Mouse (Mus musculus) right cerebral cortex, postnatal 25 days (tissue): ENCODE measurements around the gene Trim71.
A peak's percentile ranks its signal among the peaks of the same experiment; 100 is the strongest.

Experiments used
- DNase-seq: peaks from one replicate; pipeline ENCODE4 v3.0.0; 2022

Gene Trim71

DNA sequence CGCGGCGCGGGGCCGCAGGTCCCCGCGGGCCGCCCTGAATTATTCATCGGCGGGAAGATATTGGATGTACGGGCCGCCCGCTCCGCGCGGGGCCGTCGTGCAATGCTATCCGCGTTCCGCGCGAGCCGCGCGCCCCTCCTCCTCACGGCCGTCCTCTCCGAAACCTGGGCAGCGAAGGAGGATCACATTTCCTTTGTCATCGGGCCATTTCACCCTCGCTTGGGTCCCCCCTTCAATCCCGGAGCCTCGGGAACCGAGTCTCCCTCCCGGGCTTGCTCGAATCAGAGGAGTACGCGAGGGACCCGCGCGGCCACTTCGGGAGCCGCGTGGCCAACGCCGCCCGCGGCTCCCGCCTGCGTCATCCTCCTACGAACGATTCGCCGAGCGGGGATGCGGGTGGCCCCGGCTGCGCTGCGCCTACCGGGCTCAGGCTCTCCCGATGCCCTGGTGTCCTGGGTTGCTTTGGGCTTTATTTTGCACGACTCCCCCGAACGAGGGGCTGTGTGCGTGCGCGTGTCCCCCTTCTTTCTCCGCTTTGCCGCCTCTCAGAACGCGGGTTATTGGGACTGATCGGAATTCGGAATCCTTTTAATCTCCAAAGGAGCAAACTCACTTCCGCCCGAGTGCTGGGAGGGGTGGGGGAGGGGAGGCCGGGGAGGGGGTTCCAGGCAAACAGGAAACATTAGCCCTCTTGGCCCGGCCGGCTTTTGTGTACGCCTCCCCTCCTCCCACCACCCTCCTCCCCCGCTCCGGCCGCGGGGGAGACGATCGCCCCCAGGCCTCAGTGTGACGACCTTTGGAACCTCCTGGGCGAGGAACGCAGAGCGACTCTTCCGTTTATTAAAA is at the start of gene Trim71:
TSS of gene Trim71 (minus strand) at position 609 of the 846 bp plus-strand sequence.
- DNase-seq, result peak; percentile 35

DNA sequence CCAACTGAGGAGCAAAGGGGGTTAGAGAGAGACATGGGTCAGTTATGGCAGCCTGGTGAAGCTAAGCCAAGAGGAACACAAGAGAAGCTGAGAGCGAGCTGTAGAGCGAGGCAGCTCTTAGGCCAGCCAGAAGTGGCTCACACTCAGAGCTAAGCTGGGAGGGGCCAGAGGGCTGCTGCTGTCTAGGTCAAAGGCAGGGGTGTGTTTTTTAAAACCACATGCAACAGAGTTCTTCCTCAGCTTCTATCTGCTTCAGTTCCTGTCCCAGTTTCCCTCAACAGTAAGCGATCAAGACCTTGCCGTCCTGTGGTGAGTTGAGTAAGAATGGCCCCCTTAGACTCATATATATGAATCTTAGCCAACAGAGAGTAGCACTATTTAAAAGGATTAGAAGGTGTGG is 48.9 kb upstream of the Trim71 start:
- DNase-seq, result no peak

DNA sequence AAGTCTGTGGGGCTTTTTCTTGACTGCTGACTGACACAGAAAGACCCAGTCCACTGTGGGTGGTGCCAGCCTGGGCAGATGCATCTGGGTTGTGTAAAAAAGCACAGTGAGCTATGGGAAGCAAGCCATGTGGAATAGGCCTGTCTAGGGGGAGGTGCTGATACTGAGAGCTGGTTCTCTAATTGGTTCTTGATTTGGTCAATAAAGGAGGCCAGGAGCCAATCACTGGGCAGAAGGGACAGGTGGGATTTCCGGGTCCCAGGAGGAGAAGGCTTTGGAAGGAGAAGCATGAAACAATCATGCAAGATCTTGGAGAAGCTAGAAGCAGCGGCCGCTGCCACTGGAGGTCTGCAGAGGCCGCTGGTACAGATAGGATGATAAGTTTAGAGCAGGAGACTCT is 48.4 kb upstream of the Trim71 start:
- no peak for DNase-seq

DNA sequence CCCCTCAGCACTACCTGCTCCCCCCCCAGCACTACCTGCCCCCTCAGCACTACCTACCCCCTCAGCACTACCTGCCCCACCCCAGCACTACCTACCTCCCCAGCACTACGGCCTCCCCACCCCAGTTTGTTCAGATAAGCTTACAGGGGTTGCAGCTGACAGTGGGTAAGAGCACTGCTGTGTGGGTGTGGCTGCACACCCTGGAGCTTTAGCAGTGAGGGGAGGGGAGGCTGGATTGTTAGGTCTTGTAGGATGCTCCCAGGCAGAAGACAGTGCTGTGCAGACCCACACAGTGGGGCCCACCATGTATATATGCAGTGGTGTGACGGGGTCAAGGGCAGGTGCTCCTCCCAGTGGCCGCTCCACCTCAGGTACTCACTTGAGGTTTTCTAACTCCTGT is 46.1 kb upstream of the Trim71 start:
- DNase-seq, result no peak

DNA sequence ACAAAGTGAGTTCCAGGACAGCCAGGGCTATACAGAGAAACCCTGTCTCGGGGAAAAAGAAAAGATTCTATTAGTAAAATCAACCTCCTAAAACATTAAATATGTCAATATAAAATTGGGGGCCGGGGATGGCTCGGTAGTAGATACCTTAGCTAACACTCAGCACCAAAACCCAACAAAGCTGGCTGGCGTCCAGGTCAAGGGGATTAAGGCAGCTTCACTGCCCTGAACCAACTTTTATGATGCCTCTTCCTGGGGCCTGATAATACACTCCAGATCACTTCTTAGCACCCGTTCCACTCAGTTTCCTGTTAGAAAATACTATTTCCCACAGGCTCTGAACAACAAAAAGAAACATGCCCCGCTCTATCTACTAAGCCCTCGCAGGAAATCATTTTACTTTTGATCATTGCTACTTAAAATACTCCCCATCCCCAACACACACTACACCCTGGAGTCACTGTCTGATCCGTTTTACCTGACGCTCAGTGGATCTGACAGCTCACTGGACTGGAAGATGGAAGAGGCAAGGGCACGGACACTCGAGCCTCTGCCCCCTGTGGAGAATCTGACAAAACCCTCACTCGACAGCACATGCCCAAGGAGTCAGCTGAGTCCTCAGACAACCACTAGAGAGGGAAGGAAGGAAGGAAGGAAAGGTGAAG is 39.8 kb upstream of the Trim71 start:
- no peak for DNase-seq

DNA sequence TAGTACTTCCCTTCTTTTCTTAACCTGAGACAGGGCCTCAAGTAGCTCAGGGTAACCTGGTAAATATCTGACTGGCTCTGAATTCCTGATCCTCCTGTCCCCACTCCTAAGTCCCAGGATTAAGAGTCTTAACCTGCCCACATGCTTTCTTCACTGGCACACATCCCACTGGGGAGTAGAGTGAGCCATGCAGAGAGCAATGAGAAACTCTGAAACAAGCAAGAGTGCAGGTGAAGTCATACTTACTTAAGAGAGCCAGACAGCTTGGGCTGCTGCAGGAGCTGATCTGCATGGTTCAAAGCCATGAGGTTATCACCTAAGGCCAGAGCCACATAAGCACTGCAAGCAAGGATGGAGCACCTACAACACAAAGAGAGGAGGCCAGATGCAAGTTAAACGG is 36.9 kb upstream of the Trim71 start:
- no peak for DNase-seq

DNA sequence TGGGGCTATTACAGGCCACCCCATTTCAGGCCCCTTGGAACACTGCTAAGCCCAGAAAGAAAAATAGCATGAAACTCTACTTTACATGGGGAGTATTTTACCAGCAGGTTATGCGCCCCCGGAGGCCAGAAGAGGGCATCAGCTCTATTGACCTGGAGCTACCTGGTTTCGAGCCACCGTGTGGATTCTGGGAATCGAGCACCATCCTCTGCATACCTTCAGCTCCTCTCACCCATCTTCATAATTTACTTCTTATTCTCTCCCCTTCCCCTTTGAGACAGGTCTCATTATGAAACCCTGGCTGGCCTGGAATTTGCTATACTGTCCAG is 20.8 kb upstream of the Trim71 start:
- DNase-seq, result no peak

DNA sequence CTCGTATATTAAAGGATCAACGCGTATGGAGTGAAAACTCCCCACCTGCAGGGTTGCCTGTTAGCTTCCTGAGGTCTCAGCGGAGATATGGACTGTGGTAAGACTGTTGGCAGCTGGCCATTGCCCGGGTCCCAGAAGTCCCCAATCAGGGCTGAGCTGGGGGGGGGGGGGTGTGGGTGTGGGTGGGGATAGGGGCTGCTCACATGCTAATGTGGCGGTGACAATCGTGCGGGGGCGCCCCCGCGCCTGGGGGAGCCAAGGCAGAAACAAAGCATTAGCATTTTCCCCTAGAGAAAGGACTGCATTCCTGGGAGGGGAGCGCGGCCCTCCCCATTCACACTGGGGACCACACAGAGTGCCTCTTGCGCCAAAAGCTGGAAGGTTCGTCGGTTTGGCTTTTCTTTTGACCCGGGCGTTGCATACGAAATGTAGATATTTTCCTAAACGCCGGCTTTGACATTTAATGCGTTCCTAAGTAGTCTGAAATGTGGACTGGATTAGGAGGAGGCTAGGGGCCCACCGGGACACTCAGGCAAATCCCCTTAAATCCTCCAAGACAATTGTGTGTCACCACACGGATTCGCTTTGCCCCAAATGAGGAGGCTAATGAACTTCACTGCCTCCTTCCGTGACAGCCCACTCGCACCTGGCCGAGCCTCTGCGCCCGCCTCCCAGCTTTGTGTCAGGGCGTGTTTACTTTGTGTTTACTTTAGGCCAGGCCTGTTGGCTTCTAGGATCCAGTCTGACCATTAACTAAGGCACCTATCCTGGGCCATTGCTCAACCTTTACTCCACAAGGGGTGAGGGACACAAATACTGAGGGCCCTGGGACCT is 20.2 kb upstream of the Trim71 start:
- DNase-seq, result no peak

DNA sequence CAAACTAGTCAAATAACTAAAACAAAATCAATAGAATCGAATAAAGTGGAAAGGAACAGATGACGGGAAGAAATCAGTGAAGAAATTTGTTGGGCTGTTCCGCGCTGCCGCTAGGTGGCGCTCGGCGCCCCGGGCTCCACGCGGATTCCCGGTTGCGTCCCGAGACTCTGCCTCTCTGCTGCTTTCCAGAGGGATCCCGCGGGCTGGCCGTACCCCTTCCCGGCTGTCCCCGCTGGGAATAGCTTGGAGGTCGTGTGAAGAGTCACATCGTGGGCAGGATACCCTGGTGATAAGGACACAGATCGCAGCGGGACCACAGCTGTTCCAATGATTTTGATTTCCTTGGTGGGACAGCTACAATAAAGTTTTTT is 19.6 kb upstream of the Trim71 start:
- peak; percentile 61 for DNase-seq

DNA sequence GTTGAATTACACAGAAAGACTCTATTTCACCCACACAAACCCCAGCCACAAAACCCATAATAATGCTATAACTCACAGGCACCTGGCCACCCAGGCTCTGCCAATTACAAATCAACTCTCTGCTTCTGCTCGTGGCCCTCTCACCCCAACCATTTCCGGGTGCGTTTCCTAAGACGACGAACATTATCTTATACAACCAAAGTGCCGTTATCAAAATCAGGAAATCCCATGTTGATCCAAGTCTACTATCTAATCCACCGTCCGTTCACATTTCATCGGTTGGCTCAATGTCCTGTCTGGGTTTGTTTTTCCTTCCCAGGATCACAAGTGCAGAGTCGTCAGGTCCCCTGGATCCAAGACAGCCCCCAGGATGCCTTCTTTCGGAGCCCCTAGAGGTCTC is 14.5 kb upstream of the Trim71 start:
- DNase-seq, result no peak

DNA sequence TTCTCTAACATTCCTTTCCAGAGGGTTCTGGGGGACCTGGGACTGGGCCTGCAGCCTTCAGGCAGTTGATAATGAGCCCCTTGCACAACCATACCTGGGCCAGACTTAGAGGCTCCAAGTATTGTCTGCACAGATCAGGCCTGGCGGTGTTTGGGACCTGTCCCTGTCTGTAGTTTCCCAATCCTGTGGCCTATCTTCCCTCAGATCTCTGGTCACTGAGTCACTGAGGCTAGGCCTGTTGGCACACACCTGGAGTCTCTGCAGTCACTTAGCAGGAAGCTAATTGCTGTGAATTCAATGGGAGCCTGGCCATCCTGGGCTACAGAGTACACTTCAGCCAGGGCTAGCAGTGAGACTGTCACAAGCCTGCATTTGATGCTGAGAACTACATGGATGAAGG is 11.8 kb upstream of the Trim71 start:
- no peak for DNase-seq

DNA sequence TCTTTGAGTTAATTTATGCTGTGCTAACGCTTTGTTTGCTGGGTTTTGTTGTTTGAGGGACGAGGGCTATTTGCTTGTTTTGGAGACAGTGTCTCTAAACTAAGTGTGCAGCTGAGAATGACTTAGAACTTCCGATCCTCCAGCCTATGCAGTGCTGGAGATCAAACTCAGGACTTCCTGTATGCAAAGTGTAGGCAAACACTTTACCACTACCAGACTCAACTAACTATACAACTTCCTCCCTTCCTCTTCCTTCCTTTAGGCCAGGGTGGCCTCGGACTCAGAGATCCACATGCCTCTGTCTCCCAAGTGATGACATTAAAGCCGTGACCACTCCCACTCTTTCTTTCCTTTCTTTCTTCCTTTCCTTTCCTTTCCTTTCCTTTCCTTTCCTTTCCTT is 9.4 kb upstream of the Trim71 start:
- DNase-seq, result no peak

DNA sequence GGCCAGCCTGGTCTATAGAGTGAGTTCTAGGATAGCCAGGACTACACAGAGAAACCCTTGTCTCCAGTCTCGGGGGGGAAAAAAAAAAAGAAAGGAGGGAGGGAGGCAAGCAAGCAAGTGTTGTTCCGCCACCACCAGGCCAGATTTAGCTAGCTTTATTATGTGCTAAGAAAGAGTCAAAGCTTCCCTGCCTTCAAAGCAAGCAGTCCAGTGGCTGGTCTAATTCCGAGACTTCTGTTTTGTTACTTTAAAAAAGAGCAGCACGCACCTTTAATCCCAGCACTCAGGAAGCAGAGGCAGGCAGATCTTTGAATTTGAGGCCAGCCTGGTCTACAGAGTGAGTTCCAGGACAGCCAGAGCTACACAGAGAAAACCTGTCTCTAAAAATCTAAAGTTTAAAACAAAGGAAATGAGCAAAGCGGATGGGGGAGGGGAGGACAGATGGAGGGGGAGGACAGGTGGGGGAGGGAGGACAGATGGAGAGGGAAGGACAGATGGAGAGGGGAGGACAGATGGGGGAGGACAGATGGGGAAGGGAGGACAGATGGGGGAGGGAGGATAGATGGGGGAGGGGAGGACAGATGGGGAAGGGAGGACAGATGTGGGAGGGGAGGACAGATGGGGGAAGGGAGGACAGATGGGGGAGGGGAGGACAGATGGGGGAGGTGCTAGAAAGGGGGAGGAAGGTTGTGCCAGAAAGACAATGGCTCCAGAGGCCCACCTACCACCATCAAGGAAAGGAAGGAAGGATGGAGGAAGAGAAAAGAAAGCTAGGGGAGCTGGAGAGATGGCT is 4.7 kb upstream of the Trim71 start:
- no peak for DNase-seq

DNA sequence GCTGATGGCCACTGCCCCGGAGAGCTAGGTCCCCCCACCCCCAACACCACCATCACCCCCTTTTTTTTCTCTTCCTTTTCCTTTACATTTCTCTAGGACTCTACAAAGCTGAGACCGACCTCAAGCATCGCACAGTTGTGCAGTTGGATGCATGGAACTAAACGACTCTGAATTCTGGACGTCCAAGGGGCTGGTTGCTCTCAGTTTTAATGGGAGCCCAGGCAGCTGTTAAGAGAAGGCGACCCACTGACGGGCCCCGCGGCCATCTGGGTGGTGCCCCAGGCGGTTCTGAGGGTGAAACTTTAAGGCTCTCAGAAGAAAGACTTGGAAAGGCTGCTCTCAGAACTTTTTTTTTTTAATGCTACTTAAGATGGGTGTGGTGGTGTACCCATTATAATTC is 498 bp upstream of the Trim71 start:
- DNase-seq, result no peak

DNA sequence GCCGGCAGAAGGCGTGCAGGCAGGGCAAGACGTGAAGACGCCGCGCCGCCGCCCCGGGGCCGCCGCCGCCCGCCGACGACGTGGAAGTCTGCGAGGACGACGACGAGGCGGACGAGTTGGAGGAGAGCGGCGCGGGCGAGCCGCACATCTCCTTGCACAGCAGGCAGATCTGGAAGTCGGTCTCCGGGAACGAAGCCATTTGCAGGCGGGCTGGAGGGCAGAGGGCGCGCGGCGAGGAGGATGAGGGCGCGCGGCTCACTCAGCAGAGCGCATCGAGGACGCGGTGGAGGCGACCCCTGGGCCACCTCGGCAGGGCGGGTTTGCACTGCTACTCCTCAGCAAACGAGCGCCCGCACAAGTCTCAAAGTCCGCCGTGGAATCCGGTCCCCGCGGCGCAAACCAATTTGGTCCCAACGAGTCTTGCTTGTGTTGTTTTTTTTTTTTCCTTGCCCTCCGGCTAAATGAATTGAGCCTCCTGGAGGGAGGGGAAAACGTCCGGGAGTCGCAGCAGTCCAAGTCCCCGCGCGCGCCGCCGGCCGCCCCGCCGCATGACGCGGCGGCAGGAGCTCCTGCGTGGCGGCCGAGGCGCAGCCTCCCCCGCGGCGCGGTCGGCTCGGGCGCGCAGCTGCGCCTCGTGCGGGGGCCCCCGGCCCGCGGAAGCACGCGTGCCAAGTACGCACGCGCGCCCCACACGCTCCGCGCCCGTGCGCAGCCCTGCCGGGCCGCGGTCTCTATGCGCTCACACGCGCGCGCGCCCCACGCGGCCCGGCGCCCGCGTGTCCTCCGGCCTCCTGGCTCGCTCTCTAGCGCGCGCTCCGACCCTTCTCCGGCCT is 1.0 kb downstream of the Trim71 start:
- peak; percentile 34 for DNase-seq

DNA sequence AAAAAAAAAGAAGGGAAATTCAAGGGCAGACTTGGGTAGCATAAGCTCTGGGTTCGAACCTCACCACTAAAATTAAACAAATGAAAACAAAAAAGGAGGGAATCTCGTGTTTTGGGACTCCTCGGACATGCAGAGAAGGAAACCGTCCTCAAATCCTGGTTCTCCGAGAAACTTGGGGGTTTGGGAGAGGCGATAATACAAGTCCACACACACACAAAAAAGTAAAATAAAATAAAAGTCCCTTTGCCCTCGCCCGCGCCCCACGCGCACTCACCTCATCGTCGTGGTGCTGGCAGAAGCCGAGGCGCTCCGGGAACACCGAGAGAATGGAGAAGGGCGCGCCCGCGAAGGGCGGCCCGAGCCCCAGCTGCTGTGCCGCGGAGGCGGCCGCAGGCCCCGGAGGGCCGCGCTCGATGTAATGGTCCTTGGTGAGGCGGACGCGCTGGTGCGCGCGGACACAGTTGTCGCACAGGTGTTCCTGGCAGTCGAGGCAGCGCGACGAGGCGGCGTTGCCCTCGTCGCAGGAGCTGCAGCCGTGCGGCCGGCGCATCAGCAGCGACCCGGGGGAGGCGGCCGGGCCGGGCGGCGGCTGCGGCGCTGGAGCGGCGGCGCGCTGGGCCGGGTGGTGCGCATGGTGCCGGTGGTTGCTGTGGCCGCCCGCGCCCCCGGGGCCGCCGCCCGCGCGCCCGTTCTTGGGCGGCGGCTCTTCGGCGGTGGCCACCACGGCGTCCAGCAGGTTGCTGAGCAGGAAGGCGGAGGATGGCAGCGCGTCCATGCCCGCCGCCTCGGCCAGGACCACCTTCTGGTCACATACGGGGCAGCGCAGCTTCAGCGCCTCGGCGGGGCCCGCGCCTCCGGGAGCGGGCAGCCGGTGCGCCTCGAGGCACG is 1.9 kb downstream of the Trim71 start:
- DNase-seq, result peak; percentile 13

DNA sequence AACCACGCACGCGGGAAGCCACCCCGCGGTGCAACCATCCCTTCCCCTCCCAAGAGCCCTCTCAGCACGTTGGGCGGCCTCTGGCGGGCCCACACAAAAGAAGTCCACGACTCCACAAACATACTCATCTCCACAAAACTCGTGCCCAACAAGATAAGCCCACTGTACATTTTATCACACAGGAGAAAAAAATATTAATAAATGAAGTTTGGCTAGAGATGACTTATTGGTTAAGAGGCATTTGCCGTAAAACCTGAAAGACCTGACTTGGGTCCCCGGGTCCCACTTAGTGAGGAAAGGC is 2.5 kb downstream of the Trim71 start:
- no peak for DNase-seq

DNA sequence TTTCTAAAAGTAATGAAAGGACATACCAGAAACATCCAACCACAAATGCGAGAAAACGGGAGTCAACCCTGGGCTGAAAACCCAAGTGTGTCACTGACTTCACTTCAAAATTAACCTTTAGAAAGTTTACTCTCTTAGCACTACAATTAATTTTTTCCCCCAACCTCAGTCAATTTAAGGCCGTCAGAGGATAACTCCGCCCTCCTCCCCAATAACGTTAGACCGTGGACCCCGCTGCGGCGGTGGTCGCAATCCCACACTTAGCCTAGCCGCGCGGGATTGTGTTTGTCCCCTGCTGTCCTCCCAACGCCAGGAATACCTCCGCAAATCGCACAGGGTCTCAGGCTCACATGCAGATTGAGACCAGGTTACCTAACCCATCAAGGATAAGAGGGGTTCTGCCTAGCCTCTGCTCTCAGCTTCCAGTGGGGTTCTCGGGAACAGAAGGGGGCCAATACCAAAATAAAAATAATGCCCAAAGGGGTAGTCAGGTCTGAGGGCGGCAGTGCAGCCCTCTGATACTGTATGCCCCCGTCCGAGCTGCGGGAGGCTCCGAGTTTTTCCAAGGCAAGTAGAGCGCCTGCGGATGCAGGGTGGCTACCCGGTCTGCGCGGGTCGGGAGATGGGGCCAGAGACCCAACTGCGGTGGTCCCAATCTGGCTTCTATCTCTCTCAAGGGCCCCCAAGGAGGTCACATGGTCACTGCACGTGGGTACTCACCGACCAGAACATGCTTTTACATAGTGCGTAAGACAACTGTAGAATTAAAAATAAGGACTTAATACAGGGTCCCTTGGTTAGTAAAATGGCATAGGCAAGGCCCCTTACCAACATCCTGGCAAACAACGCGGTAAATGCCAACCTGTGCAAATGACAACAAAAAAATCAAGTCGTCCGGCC is 3.1 kb downstream of the Trim71 start:
- DNase-seq, result no peak

DNA sequence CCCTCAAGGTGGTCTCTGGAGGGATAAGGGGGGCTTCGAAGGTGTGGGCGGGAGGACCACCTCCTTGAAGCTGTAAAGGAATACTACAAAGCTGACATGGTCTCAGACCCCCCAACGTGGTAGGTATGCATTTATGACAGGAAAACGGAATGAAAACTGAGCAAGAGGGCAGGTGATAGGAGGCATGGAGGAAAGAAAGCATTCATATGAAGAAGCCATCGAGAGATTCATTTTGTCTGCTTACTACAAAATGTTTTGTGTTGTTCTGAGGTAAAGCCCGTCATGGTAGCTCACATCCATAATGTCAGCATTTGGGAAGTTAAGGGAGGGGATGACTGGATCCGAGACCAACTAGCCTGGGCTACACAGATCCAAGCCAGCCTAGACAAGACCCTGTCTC is 4.0 kb downstream of the Trim71 start:
- DNase-seq, result no peak

DNA sequence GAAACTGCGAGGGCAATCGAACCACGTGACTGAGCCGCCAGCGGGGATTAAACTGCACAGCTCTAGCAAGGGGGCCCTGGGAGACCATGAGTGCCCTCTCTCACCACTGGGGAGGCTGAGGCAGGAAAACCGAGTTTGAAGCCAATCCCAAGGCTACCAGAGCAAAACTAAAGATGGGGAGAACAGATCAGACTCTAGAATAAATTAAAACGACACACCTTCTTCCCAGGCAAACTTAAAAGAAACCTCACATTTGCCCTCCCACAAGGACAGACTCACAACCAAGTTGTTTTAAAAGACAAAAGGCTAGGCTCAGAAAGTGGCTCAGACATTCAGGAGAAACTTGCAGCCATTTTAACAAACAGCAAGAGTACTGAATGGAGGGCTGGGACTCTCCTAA is 7.1 kb downstream of the Trim71 start:
- DNase-seq, result no peak
